Mouse (Mus musculus): Measurements from ENCODE around the gene Gpr82.

GRCm38 (mm10) chrX:13670342-13670741 lies 9.2 kb downstream of the Gpr82 start:
- TF ChIP-seq GATA1 (IDR thresholded peaks at IDR 0.05; ENCODE audit: low read length) (no peak), TAL1 (IDR thresholded peaks at IDR 0.05; ENCODE audit: low read length) (no peak)

Data from erythroblast, embryonic 14.5 days (primary cell).